Mouse (Mus musculus): ENCODE measurements around the gene Sh3pxd2a.

Sh3pxd2a gene

DNA sequence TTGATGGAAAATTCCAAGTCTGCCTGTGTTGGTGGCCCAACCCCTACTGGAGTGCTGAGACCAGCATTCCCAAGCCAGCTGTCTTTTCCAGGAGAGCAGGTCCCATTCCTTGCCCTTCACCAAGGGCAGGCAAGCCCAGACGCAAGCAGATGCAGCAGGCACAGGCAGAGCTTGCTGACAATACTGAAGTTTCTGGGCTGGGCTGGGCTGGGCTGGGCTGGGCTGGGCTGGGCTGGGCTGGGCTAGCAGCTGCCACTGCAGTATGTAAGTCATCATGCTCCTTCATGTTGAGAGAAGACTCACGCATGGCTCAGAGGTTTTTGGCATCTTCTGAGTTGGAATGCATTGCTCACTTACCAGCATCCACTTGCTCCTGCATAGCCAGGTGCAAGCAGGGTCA lies 27.7 kb upstream of the Sh3pxd2a start:
- DNase-seq (ENCODE audit: inconsistent ontology term), result peak; percentile 41

DNA sequence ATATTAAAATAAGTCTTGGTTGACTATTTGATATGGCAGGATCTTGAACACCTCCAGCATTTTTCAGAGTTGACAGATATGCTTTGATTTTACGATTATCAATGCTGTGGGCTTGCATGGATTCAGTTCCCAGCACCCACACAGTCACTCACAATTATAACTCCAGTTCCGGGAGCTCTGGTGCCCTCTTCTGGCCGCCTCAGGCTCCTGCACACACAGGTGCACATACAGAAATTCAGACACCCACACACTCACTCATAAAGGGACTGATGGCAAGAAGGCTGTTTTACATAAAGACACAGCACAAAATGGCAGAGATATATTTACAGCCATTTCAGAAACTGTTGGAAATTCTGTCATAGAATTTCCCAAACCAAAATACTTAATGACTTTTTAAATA lies 25.0 kb upstream of the Sh3pxd2a start:
- no peak for DNase-seq (ENCODE audit: inconsistent ontology term)

DNA sequence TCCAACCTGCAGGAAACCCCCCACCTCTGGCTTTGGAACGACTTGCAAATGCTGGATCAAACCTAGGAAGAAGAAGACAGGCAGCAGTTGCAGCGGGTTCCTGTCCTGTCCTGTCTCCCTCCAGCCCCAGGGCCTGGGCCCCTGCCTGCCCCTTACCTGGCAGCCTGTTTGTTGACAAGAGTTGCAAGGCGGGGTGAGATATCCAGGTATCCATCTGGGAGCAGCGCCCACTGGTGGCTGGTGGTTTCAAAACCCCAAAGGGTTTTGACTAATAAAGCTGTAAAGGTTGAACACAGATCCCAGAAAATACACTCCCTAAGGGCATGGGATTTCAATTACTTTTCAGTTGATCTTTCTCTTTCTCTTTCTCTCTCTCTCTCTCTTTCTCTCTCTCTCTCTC lies 24.0 kb upstream of the Sh3pxd2a start:
- DNase-seq (ENCODE audit: inconsistent ontology term), result no peak

DNA sequence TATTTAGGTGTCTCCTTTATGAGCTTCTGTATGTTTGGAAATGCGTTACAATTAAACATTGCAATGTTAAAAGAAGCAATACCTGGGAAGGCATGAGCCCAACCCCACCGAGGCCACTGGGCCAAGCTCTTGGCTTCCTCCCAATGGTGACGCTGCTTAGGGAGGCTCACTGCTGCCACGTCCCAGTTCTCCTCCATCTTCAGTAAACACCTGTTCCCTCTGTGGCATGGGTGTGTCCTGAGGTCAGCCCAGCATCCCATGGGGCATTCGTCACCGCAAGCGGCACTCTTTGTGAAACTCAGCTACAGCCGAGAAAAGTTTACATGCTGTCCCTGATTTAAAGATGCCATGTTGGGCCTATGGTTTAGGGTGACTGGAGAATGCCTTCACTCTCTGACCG lies 23.4 kb upstream of the Sh3pxd2a start:
- DNase-seq (ENCODE audit: inconsistent ontology term), result no peak

DNA sequence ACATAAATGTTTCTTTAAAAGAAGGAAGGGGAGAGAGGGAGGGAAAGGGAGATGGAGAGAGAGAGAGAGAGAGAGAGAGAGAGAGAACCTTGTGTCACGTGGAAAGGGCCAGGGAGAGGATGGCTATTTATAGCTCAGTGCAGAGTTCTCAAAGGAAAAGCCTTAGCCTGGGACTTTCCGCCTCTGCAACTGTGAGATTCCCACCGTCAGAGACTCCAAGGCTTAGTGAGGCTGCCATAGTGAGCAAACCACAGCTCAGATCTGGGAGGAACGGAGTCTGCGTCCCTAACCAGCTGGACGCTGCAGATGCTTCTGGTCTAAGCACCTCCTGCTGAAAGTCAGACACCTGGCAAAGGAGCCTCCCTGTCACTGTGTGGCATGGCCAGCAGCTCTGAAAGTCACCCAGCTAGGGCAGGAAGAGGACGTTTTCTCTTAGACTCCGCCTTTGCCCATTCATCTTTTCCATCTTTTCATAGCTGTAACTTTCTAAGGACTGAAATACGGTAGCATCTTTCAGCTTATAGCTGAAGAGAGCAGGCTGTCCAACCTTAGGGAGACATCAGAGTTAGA lies 21.9 kb upstream of the Sh3pxd2a start:
- peak; percentile 51 for DNase-seq (ENCODE audit: inconsistent ontology term)

DNA sequence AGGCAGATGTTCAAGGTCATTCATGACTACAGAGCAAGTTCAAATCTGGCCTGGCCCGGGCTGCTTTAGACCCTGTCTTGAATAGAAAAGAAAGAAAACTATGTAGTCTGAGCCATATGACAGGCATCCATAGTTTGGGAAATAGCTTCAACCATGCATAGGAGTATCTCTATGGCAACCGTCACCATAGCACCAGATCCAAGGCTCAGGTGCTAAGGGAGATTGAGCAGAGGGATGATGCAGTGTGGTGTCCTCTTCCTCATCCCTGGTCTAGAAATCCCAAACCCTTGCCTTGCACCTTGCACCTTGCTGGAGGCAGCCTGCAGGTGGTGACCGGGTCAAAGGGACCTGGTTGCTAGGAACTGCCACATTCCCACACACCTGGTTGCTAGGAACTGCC lies 19.9 kb upstream of the Sh3pxd2a start:
- DNase-seq (ENCODE audit: inconsistent ontology term), result no peak

- DNase-seq (ENCODE audit: inconsistent ontology term), result peak; percentile 68
Measured at GRCm38 (mm10) chr19:47483346-47483745, 19.1 kb upstream of the Sh3pxd2a start.

DNA sequence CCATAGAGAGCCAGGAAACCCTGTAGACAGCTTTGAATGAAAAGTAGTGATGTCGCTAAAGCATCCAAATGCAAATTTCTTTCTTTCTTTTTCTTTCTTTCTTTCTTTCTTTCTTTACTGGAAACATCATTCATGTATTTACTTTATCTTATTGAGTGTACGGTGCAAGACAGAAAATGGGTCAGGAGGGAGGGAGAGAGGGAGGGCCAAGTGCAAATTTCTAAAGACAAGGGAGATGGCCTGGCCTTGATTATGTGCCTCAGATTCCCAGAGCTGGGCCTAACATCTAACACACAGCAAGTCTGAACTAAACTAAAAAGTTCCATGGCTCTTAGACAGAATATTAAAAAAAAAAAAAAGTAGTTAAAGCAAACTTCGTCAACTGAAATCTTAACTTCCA lies 9.3 kb upstream of the Sh3pxd2a start:
- no peak for DNase-seq (ENCODE audit: inconsistent ontology term)

DNA sequence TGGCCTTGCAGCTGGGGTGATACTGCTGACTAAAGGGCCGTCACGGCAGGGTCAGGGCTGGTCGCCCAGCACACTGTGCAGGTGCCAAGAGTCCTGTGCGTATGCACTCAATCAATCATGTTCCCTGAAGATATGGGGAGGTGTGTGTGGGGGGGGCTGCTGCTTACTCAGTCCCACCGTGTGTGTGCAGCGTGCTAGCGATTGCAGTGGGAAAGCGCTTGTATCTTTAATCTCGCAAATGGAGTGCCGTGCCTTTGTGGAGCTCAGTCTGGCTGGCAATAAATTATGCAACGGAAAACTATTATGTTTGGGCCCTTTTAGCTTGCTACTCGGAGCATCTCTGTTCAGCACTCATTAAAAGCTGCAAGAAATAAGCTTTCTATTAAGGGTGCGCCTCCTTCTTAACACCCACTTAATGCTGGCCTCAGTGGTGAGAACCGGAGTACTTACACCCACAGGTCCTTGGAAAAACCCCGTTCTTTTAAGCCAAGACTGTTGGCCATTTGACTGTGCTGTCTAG lies 8.7 kb upstream of the Sh3pxd2a start:
- DNase-seq (ENCODE audit: inconsistent ontology term), result no peak

DNA sequence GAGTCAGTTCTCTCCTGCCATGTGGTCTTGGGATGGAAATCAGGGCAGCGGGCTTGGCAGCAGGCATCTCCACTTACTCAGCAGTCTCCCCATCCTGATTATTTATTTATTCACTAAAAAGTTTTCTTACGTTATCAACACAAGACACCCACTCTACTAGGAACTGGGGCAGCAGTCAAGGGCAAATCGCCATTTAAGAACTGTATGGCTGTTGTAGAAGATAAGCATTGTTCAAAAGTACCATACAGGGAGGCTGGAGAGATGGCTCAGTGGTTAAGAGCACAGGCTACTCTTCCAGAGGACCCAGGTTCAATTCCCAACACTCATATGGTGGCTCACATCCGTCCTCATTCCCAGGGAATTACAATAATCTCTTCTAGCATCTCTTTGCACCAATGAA lies 7.6 kb upstream of the Sh3pxd2a start:
- DNase-seq (ENCODE audit: inconsistent ontology term), result no peak

DNA sequence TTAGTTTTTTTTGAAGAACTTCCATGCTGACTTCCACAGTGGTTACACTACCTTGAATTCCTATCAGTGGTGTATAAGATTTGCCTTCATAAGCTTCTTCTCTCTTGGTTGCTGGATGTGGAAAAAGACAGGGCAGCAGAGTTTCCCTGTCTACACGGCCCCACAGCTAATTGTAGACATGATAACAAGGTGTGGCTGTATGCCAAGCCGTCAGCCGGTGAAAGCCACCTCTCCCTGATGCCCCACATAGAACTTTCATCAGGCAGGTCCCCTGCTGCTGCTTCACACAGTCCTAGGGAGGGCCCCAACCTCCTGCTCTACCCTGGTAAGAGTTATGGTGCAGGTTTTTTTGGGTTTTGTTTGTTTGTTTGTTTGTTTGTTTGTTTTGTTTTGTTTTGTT lies 4.5 kb upstream of the Sh3pxd2a start:
- no peak for DNase-seq (ENCODE audit: inconsistent ontology term)

DNA sequence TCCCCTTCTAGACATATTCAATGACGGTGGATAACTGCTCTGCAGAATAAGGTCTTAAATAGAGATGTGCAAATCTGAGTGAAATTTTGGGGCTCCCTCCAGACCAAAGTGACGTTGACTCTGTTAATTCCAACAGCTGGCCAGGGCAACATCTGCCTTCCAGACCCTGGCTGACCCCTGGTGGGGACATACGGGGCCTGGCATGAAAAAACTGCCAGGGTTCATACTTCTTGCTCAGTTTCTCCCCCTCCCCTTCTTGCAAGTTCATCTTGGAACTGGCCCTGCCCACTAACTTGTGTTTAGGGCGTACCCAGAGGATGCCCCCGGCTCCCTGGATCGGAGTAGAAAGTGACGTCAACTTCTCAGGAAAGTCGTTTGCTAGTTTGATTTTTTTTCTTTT lies 2.6 kb upstream of the Sh3pxd2a start:
- DNase-seq (ENCODE audit: inconsistent ontology term), result no peak

DNA sequence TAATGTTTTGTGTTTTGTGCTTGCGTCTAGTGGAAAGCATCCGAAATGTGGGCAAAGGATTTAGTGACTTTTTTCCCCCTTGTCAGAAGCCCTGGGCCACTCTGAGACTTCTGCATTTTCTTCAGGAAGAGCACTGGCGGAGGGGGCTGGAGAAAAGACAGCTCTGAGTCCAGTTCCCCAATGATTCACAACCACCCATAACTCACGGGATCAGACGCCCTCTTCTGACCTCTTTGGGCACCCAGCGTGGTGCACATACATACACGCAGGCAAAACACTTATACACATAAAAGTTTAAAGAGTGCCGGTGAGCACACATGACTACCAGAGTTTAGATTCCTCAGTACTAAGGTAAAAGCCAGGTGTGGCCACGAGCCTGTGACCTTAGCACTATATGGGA lies 1.3 kb upstream of the Sh3pxd2a start:
- no peak for DNase-seq (ENCODE audit: inconsistent ontology term)

DNA sequence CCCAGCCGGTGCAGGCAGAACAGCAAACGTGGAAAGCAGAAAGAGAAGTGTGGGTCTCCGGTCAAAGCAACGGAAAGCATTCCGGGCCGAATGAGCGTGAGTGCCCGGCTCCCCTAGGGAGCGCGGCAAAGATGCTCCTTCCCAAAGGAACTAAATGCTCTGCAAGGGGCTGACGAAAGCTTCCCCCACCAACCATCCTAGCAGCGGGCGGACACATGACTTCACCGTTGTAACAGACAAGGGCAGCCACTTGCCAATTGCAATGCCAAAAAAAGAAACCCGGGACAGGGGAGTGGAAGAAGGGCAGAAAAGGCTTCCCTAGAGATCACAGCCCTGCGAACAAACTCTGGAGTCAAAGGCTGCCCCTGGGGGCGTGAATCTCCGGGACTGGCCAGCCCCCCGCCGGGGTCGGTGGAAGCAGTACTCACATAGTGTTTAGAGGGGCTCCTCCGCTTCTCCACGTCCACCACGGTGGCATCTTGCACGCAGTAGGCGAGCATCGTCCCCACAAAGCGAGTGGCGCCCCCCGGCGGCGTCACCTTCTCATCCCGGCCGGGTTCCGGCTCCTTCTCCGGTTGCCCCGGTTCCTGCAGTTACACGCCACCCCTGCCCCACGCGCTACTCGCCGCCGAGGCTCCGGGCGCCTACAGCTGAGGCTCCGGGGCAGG lies 431 bp downstream of the Sh3pxd2a start:
- DNase-seq (ENCODE audit: inconsistent ontology term), result peak; percentile 83

DNA sequence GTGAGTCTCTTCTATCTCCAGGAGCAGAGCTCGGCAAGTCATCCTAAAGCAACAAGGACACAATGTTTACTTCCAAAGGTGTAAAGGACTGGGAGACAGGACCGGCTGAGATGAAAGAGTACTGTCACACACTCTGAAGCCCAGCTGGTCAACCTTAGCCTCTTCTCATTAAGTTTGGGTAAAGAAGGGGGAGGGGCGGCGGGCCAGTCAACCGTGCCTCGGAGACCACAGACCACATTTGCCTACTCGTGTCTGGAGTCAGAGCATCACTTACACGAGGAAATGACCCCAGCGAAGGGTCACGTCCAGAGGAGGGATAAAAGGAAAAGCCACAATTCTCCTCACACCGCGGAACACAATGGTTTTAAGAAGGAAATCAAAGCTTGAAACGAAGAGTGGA lies 995 bp downstream of the Sh3pxd2a start:
- DNase-seq (ENCODE audit: inconsistent ontology term), result peak; percentile 27

DNA sequence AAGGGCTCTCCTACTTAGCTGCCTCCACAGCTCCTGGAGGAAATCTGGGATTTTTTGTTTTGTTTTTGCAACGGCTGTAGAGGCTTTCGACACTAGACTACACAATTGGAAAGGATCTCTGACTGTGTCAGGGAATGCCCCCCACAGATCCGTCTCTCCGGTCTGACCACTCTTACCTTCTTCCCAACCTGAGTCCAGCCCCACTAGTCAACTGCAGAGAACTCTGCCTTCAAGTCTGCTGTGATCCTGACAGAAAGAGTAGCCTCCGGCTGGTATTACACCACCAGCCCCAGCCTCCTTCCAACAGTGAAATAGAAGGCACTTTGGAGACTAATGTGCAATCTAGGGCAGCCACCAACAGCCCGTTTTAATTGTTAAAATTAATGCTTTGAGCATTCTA lies 1.5 kb downstream of the Sh3pxd2a start:
- DNase-seq (ENCODE audit: inconsistent ontology term), result peak; percentile 27

DNA sequence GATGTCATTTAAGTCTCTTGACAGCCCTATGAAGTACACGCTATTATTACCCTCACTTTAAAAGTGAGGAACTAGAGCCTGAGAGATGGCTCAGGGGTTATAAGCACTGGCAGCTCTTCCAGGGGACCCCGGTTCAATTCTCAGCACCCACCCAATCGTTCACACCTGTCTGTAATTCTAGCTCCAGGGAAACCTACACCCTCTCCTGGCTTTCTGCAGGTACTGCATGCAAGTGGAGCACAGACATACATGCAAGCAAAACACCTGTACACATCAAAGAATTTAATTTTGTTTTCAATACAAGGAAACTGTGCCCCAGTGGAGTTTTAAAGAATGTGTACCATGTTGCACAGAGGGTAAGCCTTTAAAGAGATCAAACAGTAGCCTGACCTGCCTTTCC lies 2.4 kb downstream of the Sh3pxd2a start:
- no peak for DNase-seq (ENCODE audit: inconsistent ontology term)

- DNase-seq (ENCODE audit: inconsistent ontology term), result no peak
Measured at GRCm38 (mm10) chr19:47461386-47461785, 2.8 kb downstream of the Sh3pxd2a start.

DNA sequence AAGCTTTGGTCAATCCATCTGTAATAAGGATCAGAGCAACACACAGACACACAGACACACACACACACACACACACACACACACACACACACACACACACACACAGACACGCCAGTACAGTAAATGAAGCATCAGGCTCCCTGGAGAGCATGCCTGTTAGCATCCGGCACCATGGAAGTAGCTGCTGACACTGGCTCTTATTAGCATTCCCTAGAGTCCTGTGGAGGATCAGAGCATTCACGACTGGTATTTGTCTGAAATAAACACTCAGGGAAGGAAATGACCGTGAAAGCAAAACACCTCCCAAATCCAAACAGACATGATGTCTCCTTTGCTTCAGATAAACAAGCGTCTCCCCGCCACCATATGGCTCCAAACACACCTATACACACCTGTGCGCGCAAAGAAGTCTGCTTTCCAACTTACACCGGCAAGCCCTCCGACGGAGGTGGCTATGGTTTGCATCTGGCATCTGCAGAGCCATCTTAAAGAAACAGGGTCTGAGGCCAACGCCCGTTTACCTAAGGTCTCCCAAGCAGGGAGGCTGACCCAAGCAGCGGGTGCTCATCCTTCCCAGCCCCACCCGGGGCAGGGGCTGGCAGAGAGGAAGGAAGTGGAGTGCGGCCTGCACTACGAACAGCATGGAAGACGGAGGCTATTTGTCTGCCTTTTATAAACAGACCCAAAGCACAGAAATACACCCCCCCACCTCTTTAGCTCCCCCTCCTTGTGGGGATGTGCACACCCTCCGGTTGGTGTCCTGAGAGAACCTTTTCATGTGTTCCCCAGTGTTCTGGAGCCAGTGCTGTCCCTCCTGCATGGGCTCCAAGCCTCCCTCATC lies 3.9 kb downstream of the Sh3pxd2a start:
- DNase-seq (ENCODE audit: inconsistent ontology term), result no peak

- DNase-seq (ENCODE audit: inconsistent ontology term), result no peak
Measured at GRCm38 (mm10) chr19:47459214-47459613, 5.0 kb downstream of the Sh3pxd2a start.

GRCm38 (mm10) chr19:47458504-47459161 lies 5.6 kb downstream of the Sh3pxd2a start:
- DNase-seq (ENCODE audit: inconsistent ontology term), result peak; percentile 62

Data from Muller cell, postnatal 12 days (primary cell).